Mouse (Mus musculus): ENCODE measurements around the gene Triml2.

Gene Triml2

GRCm38 (mm10) chr8:43180054-43180690 lies at the start of gene Triml2:
Gene Triml2 (plus strand): TSS chr8:43180541.
- DNase-seq (ENCODE audit: low spot score), result no peak

GRCm38 (mm10) chr8:43141386-43141785 lies 39.0 kb upstream of the Triml2 start, which contains the start of gene Triml1:
Gene Triml1 (minus strand): TSS chr8:43141486.
- no peak for DNase-seq (ENCODE audit: low spot score)

GRCm38 (mm10) chr8:43149307-43149706 lies 31.0 kb upstream of the Triml2 start:
- DNase-seq (ENCODE audit: low spot score), result no peak

DNA sequence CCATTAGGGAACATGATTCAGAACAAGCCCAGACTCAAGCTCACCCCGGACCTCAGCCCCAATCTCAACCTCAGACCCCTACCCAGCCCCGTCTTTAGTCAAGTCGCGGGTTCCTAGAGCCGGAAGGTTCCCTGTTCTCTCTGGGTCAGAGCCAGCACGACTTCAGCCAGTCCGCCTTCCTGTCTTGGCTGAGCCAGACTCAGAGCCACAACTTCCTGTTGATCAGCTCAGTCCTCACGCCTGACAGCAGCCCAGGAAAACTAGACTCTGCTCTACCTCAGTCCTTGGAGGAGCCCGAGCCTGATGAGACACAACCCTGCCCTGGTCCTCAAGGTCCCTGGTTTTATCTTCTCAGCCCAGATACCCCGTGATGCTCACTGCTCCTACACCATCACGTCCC lies 17.1 kb upstream of the Triml2 start:
- no peak for DNase-seq (ENCODE audit: low spot score)

- DNase-seq (ENCODE audit: low spot score), result no peak
These were observed 15.9 kb upstream of the Triml2 start for GRCm38 (mm10) chr8:43164453-43164852.

- DNase-seq (ENCODE audit: low spot score), result no peak
These were observed 12.3 kb upstream of the Triml2 start for GRCm38 (mm10) chr8:43168083-43168482.

GRCm38 (mm10) chr8:43169249-43169755 lies 11.0 kb upstream of the Triml2 start:
- no peak for DNase-seq (ENCODE audit: low spot score)

- DNase-seq (ENCODE audit: low spot score), result no peak
These were observed 3.4 kb upstream of the Triml2 start for GRCm38 (mm10) chr8:43176766-43177486.

GRCm38 (mm10) chr8:43178263-43178662 lies 2.1 kb upstream of the Triml2 start:
- no peak for DNase-seq (ENCODE audit: low spot score)

- DNase-seq (ENCODE audit: low spot score), result peak; percentile 42
These were observed 1.2 kb upstream of the Triml2 start for GRCm38 (mm10) chr8:43179189-43179588.

DNA sequence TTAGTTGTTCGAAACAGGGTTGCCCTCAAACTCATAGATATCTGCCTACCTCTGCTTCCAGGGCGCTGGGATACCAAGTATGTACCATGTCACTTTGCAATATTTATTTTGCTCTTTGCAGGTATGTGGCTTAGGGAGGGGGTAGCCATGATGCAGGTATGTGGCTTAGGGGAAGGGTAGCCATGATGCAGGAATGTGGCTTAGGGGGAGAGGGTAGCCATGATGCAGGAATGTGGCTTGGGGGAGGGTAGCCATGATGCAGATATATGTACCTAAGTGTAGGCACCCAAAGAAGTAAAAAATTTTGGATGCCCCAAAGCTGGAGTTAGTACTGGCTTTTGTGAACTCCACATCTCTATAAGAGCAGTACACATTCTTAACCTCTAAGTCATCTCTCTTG lies 1.9 kb downstream of the Triml2 start:
- DNase-seq (ENCODE audit: low spot score), result no peak

GRCm38 (mm10) chr8:43215554-43215953 lies 35.2 kb downstream of the Triml2 start:
- DNase-seq (ENCODE audit: low spot score), result no peak

GRCm38 (mm10) chr8:43243326-43243725 lies 63.0 kb downstream of the Triml2 start:
- no peak for DNase-seq (ENCODE audit: low spot score)
